Mouse (Mus musculus) kidney, postnatal 10 days (tissue): ENCODE data around the gene Lrch1.

ENCODE experiments used
- DNase-seq: peaks from one replicate; pipeline ENCODE4 v3.0.0; 2021; ENCODE audit warnings: mixed read lengths

The Lrch1 gene

GRCm38 (mm10) chr14:74884920-74885319, 62.8 kb downstream of the Lrch1 start:
- no peak for DNase-seq

GRCm38 (mm10) chr14:74884024-74884680, 63.5 kb downstream of the Lrch1 start:
- DNase-seq = peak; percentile 86

GRCm38 (mm10) chr14:74883204-74883603, 64.5 kb downstream of the Lrch1 start:
- no peak for DNase-seq

- no peak for DNase-seq
Observed at GRCm38 (mm10) chr14:74882754-74883153, 64.9 kb downstream of the Lrch1 start.

GRCm38 (mm10) chr14:74880868-74881267, 66.8 kb downstream of the Lrch1 start:
- no peak for DNase-seq

- no peak for DNase-seq
Observed at GRCm38 (mm10) chr14:74879480-74879879, 68.2 kb downstream of the Lrch1 start.

- DNase-seq = peak; percentile 41
Observed at GRCm38 (mm10) chr14:74877287-74877686, 70.4 kb downstream of the Lrch1 start.

GRCm38 (mm10) chr14:74871220-74871619, 76.5 kb downstream of the Lrch1 start:
- peak; percentile 59 for DNase-seq

GRCm38 (mm10) chr14:74868902-74869230, 78.8 kb downstream of the Lrch1 start:
- no peak for DNase-seq

- DNase-seq = no peak
Observed at GRCm38 (mm10) chr14:74868188-74868901, 79.3 kb downstream of the Lrch1 start.

GRCm38 (mm10) chr14:74867076-74868042, 80.3 kb downstream of the Lrch1 start:
- DNase-seq = peak; percentile 41

- DNase-seq = no peak
Observed at GRCm38 (mm10) chr14:74865738-74866137, 81.9 kb downstream of the Lrch1 start.

GRCm38 (mm10) chr14:74864805-74865483, 82.7 kb downstream of the Lrch1 start:
- DNase-seq = no peak

- DNase-seq = no peak
Observed at GRCm38 (mm10) chr14:74861456-74861855, 86.2 kb downstream of the Lrch1 start.

GRCm38 (mm10) chr14:74859154-74859553, 88.5 kb downstream of the Lrch1 start:
- no peak for DNase-seq

GRCm38 (mm10) chr14:74855429-74855828, 92.2 kb downstream of the Lrch1 start:
- no peak for DNase-seq

- DNase-seq = no peak
Observed at GRCm38 (mm10) chr14:74853759-74854100, 93.9 kb downstream of the Lrch1 start.

- peak; percentile 71 for DNase-seq
Observed at GRCm38 (mm10) chr14:74852965-74853758, 94.5 kb downstream of the Lrch1 start.

- no peak for DNase-seq
Observed at GRCm38 (mm10) chr14:74851866-74852265, 95.8 kb downstream of the Lrch1 start.

GRCm38 (mm10) chr14:74849020-74849419, 98.7 kb downstream of the Lrch1 start:
- peak; percentile 37 for DNase-seq

- no peak for DNase-seq
Observed at GRCm38 (mm10) chr14:74848224-74848623, 99.5 kb downstream of the Lrch1 start.
